Mouse (Mus musculus) erythroblast, embryonic 14.5 days (primary cell): ENCODE measurements around the gene Ap2b1.
"Not testable (repeated sequence)": the region's sequence is repeated elsewhere in the genome, so short reads cannot be mapped to it uniquely, and the experiment has no call there.

Source experiments
- GATA1 ChIP-seq: IDR thresholded peaks from 2 replicates; pipeline ENCODE4 v1.6.1; 2012; ENCODE audit warnings: low read length, inconsistent platforms, mixed read lengths
- TAL1 ChIP-seq: IDR thresholded peaks from 3 replicates; pipeline ENCODE4 v1.6.1; 2012; ENCODE audit warnings: low read length, inconsistent platforms, mixed read lengths

DNA sequence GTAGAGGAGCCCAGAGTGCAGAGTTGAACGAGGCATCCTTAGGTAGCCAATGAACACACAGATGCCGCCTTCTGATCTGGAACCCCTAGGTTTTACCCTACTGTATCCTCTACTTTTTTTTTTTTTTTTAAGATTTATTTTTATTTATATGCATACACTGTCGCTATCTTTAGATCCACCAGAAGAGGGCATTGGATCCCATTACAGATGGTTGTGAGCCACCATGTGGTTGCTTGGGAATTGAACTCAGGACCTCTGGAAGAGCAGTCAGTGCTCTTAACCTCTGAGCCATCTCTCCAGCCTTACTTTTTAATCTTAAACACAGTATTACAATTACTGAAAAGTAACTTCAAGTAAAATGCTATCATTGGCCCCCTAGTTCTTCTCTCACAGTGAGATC is 27.9 kb downstream of the Ap2b1 start:
- not testable (repeated sequence) for TF ChIP-seq GATA1, TAL1
